Mouse (Mus musculus) left cerebral cortex, adult 6 months (tissue): ENCODE results near the gene Cym. TPM values are rescaled to one million over a fixed set of nuclear protein-coding genes. Genes with fewer than 3 reads are reported as not detected.

Experiments
- long read RNA-seq, 2 experiments: library from polyadenylated mRNA; unstranded; transcript quantifications; one replicate each; pipeline ENCODE4 v2.0.0; 2019 to 2020
- polyA plus RNA-seq: library from polyadenylated mRNA; unstranded; fragments of <200 nt; fragmentation: Nextera tagmentation; gene quantifications from 2 replicates; pipeline ENCODE4 v1.2.3, GENCODE M21; 2021

Gene Cym
- polyA plus RNA-seq = not detected in 2 replicates
- long read RNA-seq, experiment 1 = 0 reads
- long read RNA-seq, experiment 2 = 0 reads

DNA sequence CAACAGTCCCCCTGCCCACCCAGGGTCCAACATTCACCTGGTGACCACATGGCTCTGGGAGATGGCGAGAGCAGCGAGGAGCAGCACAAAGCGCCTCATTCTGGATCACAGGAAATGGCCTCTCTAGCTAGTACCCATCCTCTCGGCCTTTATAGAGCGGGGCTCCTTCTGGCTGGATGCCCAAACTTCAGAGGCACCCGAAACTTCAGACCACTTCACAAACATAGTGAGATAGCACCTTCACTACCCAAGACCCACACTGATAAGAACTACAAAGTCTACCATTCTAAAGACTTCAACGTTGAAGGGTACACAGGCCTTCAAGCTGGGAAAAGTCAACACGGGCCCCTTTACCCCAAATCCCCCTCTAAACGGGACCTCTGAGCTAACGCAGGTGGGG is at the start of gene Cym:
Gene Cym (minus strand): TSS at position 125 of the 400 bp plus-strand sequence.

DNA sequence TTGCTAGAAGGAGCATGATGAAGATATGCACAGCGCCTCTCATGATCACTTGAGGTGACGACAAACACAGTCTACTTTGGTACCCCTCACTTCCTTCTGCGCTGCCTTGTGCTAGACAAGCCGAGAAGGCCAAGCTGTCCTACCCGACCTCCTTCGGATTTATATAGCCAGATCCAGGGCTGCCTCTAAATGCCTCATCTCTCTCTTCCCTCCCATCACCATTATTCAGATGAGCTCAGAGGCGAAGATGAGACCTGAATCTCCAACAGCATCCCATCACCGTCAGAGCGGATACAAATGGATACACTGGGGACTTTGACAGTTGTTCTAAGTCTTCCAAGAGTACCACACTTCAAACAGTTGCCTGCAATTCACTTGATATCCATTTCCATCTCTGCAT is 18.1 kb upstream of the Cym start, which contains the start of gene Prok1:
Gene Prok1 (minus strand): TSS at position 101 of the 400 bp plus-strand sequence.

DNA sequence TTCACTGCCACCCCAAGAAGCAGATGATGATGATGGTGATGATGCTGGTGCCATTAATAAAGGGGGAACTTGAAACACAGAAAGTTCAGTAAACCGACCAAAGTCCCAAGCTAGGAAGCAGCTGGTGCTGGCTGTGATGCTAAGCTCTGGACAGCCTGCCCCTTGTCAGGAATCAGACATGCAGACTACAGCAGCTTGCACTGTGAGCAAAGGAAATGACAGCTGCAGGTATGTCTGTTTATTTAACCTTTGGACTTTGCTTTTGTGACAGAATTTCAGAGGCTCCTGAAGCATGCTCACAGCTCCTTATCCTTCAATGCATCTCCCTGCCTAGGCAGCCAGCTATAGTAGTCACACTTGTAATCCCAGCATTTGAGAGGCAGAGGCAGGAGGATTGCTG is 9.0 kb upstream of the Cym start, which contains the start of gene A630076J17Rik:
Gene A630076J17Rik (plus strand): TSS at position 88 of the 400 bp plus-strand sequence.

DNA sequence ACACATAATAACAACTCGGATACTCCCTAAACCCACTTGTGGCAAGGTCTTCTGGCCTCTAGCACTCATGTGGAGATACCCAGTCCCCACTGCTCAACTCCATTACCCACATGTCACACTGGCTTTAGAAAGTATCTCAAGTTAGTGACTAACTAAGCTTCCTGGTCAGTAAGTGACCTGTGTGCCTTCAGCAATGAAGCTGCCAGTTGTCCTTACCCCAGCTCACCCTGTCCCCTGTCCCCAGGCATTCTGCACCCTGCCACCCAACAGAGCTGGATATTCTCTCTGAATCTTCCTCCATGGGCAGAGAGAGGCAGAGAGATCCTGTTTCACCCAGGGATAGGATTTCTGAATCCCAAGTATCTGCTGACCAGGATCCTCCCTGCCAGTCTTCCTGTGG is 38.8 kb downstream of the Cym start, which contains the start of gene Kcna10:
Gene Kcna10 (plus strand): TSS at position 301 of the 400 bp plus-strand sequence.

Other genes starting within 250 kb of the Cym start
- 3.5 and 15.2 TPM in 2 replicates for gene Kcna3, start 185.6 kb downstream of the Cym start, polyA plus RNA-seq
- 16.7 and 20.3 TPM in 2 replicates for gene Kcna2, start 120.6 kb downstream of the Cym start, polyA plus RNA-seq
- gene Kcna10, start 38.7 kb downstream of the Cym start, polyA plus RNA-seq = 0.32 TPM in 1 of 2 replicates, not detected in the other
- not detected in 2 replicates for gene A630076J17Rik, start 8.9 kb upstream of the Cym start, polyA plus RNA-seq
- not detected in 2 replicates for gene Prok1, start 18.0 kb upstream of the Cym start, polyA plus RNA-seq
- gene Lamtor5, start 57.1 kb upstream of the Cym start, polyA plus RNA-seq = 271 and 346 TPM in 2 replicates
- gene Slc16a4, start 69.5 kb upstream of the Cym start, polyA plus RNA-seq = 1.1 and 1.8 TPM in 2 replicates
- gene Rbm15, start 111.9 kb upstream of the Cym start, polyA plus RNA-seq = 10.6 and 11.0 TPM in 2 replicates
- 17.8 and 37.8 TPM in 2 replicates for gene Kcnc4, start 237.8 kb upstream of the Cym start, polyA plus RNA-seq